Mouse (Mus musculus): ENCODE data around the gene Col25a1. TPM values are rescaled to one million over a fixed set of nuclear protein-coding genes. Genes with fewer than 3 reads are reported as not detected.

The Col25a1 gene
- polyA plus RNA-seq, 1 experiment from 2014 or later: 25.0 TPM

GRCm38 (mm10) chr3:130128564-130128963 is 2.7 kb upstream of the Col25a1 start:
- H3K4me1 ChIP-seq: peaks cover 29% of the 10 kb centered on the region
- H3K9me3 ChIP-seq: no peaks in the 10 kb centered on the region
- no peak overlapping the region for H3K9ac ChIP-seq
- no peak for ATAC-seq (ENCODE audit: low FRiP score, low read depth)
- 71% methylated on average over 11 of the region's 11 CpGs for WGBS
- H3K4me3 ChIP-seq: no peak overlapping the region
- no peak overlapping the region for H3K27ac ChIP-seq
- no peaks in the 10 kb centered on the region for H3K27me3 ChIP-seq
- no peaks in the 10 kb centered on the region for H3K36me3 ChIP-seq
- no peak overlapping the region for H3K4me2 ChIP-seq (replicated peaks)

GRCm38 (mm10) chr3:130129635-130130206 is 1.6 kb upstream of the Col25a1 start:
- Histone ChIP-seq H3K4me2 (replicated peaks) (no peak overlapping the region), H3K27ac (no peak overlapping the region), H3K27me3 (no peaks in the 10 kb centered on the region), H3K9me3 (no peaks in the 10 kb centered on the region), H3K4me1 (peaks cover 29% of the 10 kb centered on the region), H3K9ac (no peak overlapping the region), H3K4me3 (no peak overlapping the region), H3K36me3 (no peaks in the 10 kb centered on the region)
- WGBS: 41% methylated on average over 10 of the region's 10 CpGs
- no peak for ATAC-seq (ENCODE audit: low FRiP score, low read depth)

GRCm38 (mm10) chr3:130137204-130137603 is 5.9 kb downstream of the Col25a1 start:
- H3K27me3 ChIP-seq: no peaks in the 10 kb centered on the region
- no peaks in the 10 kb centered on the region for H3K4me1 ChIP-seq
- H3K9ac ChIP-seq: no peak overlapping the region
- H3K4me3 ChIP-seq: no peak overlapping the region
- H3K27ac ChIP-seq: no peak overlapping the region
- no peak overlapping the region for H3K4me2 ChIP-seq (replicated peaks)
- no peak for ATAC-seq (ENCODE audit: low FRiP score, low read depth)
- no peaks in the 10 kb centered on the region for H3K9me3 ChIP-seq
- H3K36me3 ChIP-seq: no peaks in the 10 kb centered on the region

- H3K9me3 ChIP-seq: no peaks in the 10 kb centered on the region
- no peaks in the 10 kb centered on the region for H3K27me3 ChIP-seq
- WGBS: 66% methylated on average over 3 of the region's 3 CpGs
- ATAC-seq (ENCODE audit: low FRiP score, low read depth): no peak
- H3K4me1 ChIP-seq: no peaks in the 10 kb centered on the region
- no peak overlapping the region for H3K4me3 ChIP-seq
- no peak overlapping the region for H3K27ac ChIP-seq
- H3K36me3 ChIP-seq: no peaks in the 10 kb centered on the region
- no peak overlapping the region for H3K4me2 ChIP-seq (replicated peaks)
- H3K9ac ChIP-seq: no peak overlapping the region
These were observed 6.3 kb downstream of the Col25a1 start for GRCm38 (mm10) chr3:130137640-130138039.

- Histone ChIP-seq H3K4me1 (peaks cover 12% of the 10 kb centered on the region; the same call in 1 of the 2 replicates), H3K4me2 (replicated peaks) (peak overlapping the region; percentile 34), H3K4me3 (no peak overlapping the region), H3K36me3 (no peaks in the 10 kb centered on the region), H3K27me3 (no peaks in the 10 kb centered on the region), H3K27ac (no peak overlapping the region), H3K9ac (no peak overlapping the region), H3K9me3 (no peaks in the 10 kb centered on the region)
- ATAC-seq (ENCODE audit: low FRiP score, low read depth): no peak
- 61% methylated on average over 12 of the region's 12 CpGs for WGBS
These were observed 14.6 kb downstream of the Col25a1 start for GRCm38 (mm10) chr3:130145874-130146273.

GRCm38 (mm10) chr3:130147827-130148226 is 16.5 kb downstream of the Col25a1 start:
- Histone ChIP-seq H3K4me2 (replicated peaks) (no peak overlapping the region), H3K4me3 (no peak overlapping the region), H3K36me3 (no peaks in the 10 kb centered on the region), H3K9ac (no peak overlapping the region), H3K27ac (no peak overlapping the region), H3K9me3 (no peaks in the 10 kb centered on the region), H3K4me1 (peaks cover 12% of the 10 kb centered on the region; the same call in 1 of the 2 replicates), H3K27me3 (no peaks in the 10 kb centered on the region)
- 57% methylated on average over 8 of the region's 8 CpGs for WGBS
- ATAC-seq (ENCODE audit: low FRiP score, low read depth): peak; percentile 74

GRCm38 (mm10) chr3:130149180-130149579 is 17.9 kb downstream of the Col25a1 start:
- Histone ChIP-seq H3K4me3 (no peak overlapping the region), H3K4me2 (replicated peaks) (no peak overlapping the region), H3K27me3 (no peaks in the 10 kb centered on the region), H3K9ac (no peak overlapping the region), H3K9me3 (no peaks in the 10 kb centered on the region), H3K27ac (no peak overlapping the region), H3K36me3 (no peaks in the 10 kb centered on the region), H3K4me1 (peaks cover 12% of the 10 kb centered on the region; the same call in 1 of the 2 replicates)
- 73% methylated on average over 1 of the region's 1 CpGs for WGBS
- no peak for ATAC-seq (ENCODE audit: low FRiP score, low read depth)

- no peak for ATAC-seq (ENCODE audit: low FRiP score, low read depth)
- WGBS: 87% methylated on average over 3 of the region's 3 CpGs
These were observed 21.8 kb downstream of the Col25a1 start for GRCm38 (mm10) chr3:130153117-130153516.

GRCm38 (mm10) chr3:130157551-130157950 is 26.2 kb downstream of the Col25a1 start:
- Histone ChIP-seq H3K9me3 (no peaks in the 10 kb centered on the region), H3K4me3 (no peak overlapping the region), H3K27me3 (no peaks in the 10 kb centered on the region), H3K4me2 (replicated peaks) (no peak overlapping the region), H3K36me3 (no peaks in the 10 kb centered on the region), H3K4me1 (peaks cover 12% of the 10 kb centered on the region), H3K9ac (no peak overlapping the region), H3K27ac (no peak overlapping the region)
- no peak for ATAC-seq (ENCODE audit: low FRiP score, low read depth)
- WGBS: 71% methylated on average over 3 of the region's 3 CpGs

More at GRCm38 (mm10) chr3:130153117-130153516, 21.8 kb downstream of the Col25a1 start:
- H3K4me3 ChIP-seq: no peak overlapping the region
- H3K4me1 ChIP-seq: no peaks in the 10 kb centered on the region
- H3K27me3 ChIP-seq: no peaks in the 10 kb centered on the region
- no peaks in the 10 kb centered on the region for H3K9me3 ChIP-seq
- H3K27ac ChIP-seq: no peak overlapping the region
- H3K36me3 ChIP-seq: no peaks in the 10 kb centered on the region
- no peak overlapping the region for H3K4me2 ChIP-seq (replicated peaks)
- no peak overlapping the region for H3K9ac ChIP-seq

GRCm38 (mm10) chr3:130159906-130160305 is 28.6 kb downstream of the Col25a1 start:
- H3K4me1 ChIP-seq: peaks cover 13% of the 10 kb centered on the region
- no peak overlapping the region for H3K4me2 ChIP-seq (replicated peaks)
- no peaks in the 10 kb centered on the region for H3K36me3 ChIP-seq
- ATAC-seq (ENCODE audit: low FRiP score, low read depth): no peak
- 65% methylated on average over 4 of the region's 4 CpGs for WGBS
- no peak overlapping the region for H3K4me3 ChIP-seq
- no peaks in the 10 kb centered on the region for H3K27me3 ChIP-seq
- H3K27ac ChIP-seq: no peak overlapping the region
- H3K9ac ChIP-seq: no peak overlapping the region
- H3K9me3 ChIP-seq: no peaks in the 10 kb centered on the region

GRCm38 (mm10) chr3:130160902-130161301 is 29.6 kb downstream of the Col25a1 start:
- peaks cover 13% of the 10 kb centered on the region for H3K4me1 ChIP-seq
- peak; percentile 61; the same call in 1 of the 2 replicates for ATAC-seq (ENCODE audit: low FRiP score, low read depth)
- H3K4me3 ChIP-seq: no peak overlapping the region
- peak overlapping the region; percentile 28; the same call in 1 of the 2 replicates for H3K27ac ChIP-seq
- no peak overlapping the region; the same call in 1 of the 2 replicates for H3K4me2 ChIP-seq (replicated peaks)
- H3K9me3 ChIP-seq: no peaks in the 10 kb centered on the region
- no peak overlapping the region for H3K9ac ChIP-seq
- 19% methylated on average over 4 of the region's 4 CpGs for WGBS
- H3K36me3 ChIP-seq: no peaks in the 10 kb centered on the region
- H3K27me3 ChIP-seq: no peaks in the 10 kb centered on the region

GRCm38 (mm10) chr3:130161323-130161917 is 30.1 kb downstream of the Col25a1 start:
- 12% methylated on average over 13 of the region's 13 CpGs for WGBS

More at GRCm38 (mm10) chr3:130161323-130161917, 30.1 kb downstream of the Col25a1 start:
- Histone ChIP-seq H3K9ac (no peak overlapping the region), H3K27ac (peak overlapping the region; percentile 65; the same call in 1 of the 2 replicates), H3K4me2 (replicated peaks) (peak overlapping the region; percentile 52), H3K4me3 (0 out of 2 replicates have a peak overlapping the region, but pooled peaks have one; percentile 1), H3K36me3 (no peaks in the 10 kb centered on the region), H3K27me3 (no peaks in the 10 kb centered on the region), H3K9me3 (no peaks in the 10 kb centered on the region), H3K4me1 (peaks cover 13% of the 10 kb centered on the region)
- ATAC-seq (ENCODE audit: low FRiP score, low read depth): peak; percentile 82
